Mouse (Mus musculus): ENCODE data around the gene Atp12a. TPM values are rescaled to one million over a fixed set of nuclear protein-coding genes. Genes with fewer than 3 reads are reported as not detected.

The Atp12a gene
- polyA plus RNA-seq (2015; fragmentation: Nextera tagmentation; extraction: Ambion mirVana), result not detected in 2 replicates

GRCm38 (mm10) chr14:56364711-56365237, at the start of gene Atp12a:
Gene Atp12a (plus strand): TSS chr14:56365068.
- Histone ChIP-seq H3K27me3 (ENCODE audit: insufficient read depth, low read length) (peaks cover 45% of the 10 kb centered on the region), H3K27ac (ENCODE audit: low read depth) (no peak within 1 kb of the TSS), H3K36me3 (replicated peaks; ENCODE audit: insufficient read depth, low read length) (no peaks in the 10 kb centered on the region), H3K9me3 (ENCODE audit: low read length) (no peaks in the 10 kb centered on the region), H3K4me1 (ENCODE audit: insufficient read depth) (no peaks in the 10 kb centered on the region), H3K9ac (replicated peaks) (no peak within 1 kb of the TSS), H3K4me2 (ENCODE audit: low read depth, low read length) (peak within 1 kb of the TSS; percentile 62), H3K4me3 (ENCODE audit: low read depth, low read length) (peak within 1 kb of the TSS; percentile 32; the same call in 1 of the 2 replicates)
- TF ChIP-seq CTCF (IDR thresholded peaks at IDR 0.05; ENCODE audit: low read depth) (no peak), EP300 (IDR thresholded peaks at IDR 0.05; ENCODE audit: low read depth) (no peak)
- WGBS (ENCODE audit: insufficient replicate concordance), result 2% methylated on average over 48 of the region's 48 CpGs
- peak; percentile 21 for DNase-seq
- peak; percentile 8; the same call in 1 of the 2 replicates for ATAC-seq

GRCm38 (mm10) chr14:56315519-56315918, 49.3 kb upstream of the Atp12a start:
- no peak for TF ChIP-seq EP300 (IDR thresholded peaks at IDR 0.05; ENCODE audit: low read depth)
- TF ChIP-seq CTCF (IDR thresholded peaks at IDR 0.05; ENCODE audit: low read depth), result no peak
- no peaks in the 10 kb centered on the region for H3K9me3 ChIP-seq (ENCODE audit: low read length)
- H3K9ac ChIP-seq (replicated peaks), result no peak overlapping the region
- no peak overlapping the region for H3K27ac ChIP-seq (ENCODE audit: low read depth)
- WGBS (ENCODE audit: insufficient replicate concordance), result 40% methylated on average over 7 of the region's 7 CpGs
- ATAC-seq (no peak), DNase-seq (no peak)
- no peak overlapping the region for H3K4me3 ChIP-seq (ENCODE audit: low read depth, low read length)
- no peaks in the 10 kb centered on the region for H3K4me1 ChIP-seq (ENCODE audit: insufficient read depth)
- H3K36me3 ChIP-seq (replicated peaks; ENCODE audit: insufficient read depth, low read length), result no peaks in the 10 kb centered on the region
- H3K27me3 ChIP-seq (ENCODE audit: insufficient read depth, low read length), result no peaks in the 10 kb centered on the region
- H3K4me2 ChIP-seq (ENCODE audit: low read depth, low read length), result no peak overlapping the region

- Histone ChIP-seq H3K9ac (replicated peaks) (no peak overlapping the region), H3K27me3 (ENCODE audit: insufficient read depth, low read length) (no peaks in the 10 kb centered on the region), H3K27ac (ENCODE audit: low read depth) (no peak overlapping the region), H3K4me3 (ENCODE audit: low read depth, low read length) (no peak overlapping the region), H3K4me1 (ENCODE audit: insufficient read depth) (no peaks in the 10 kb centered on the region), H3K9me3 (ENCODE audit: low read length) (no peaks in the 10 kb centered on the region), H3K36me3 (replicated peaks; ENCODE audit: insufficient read depth, low read length) (no peaks in the 10 kb centered on the region), H3K4me2 (ENCODE audit: low read depth, low read length) (no peak overlapping the region)
- TF ChIP-seq EP300 (IDR thresholded peaks at IDR 0.05; ENCODE audit: low read depth), result no peak
- TF ChIP-seq CTCF (IDR thresholded peaks at IDR 0.05; ENCODE audit: low read depth), result no peak
- DNase-seq, result no peak
- WGBS (ENCODE audit: insufficient replicate concordance), result 76% methylated on average over 4 of the region's 4 CpGs
- no peak for ATAC-seq
These were observed 48.5 kb upstream of the Atp12a start for GRCm38 (mm10) chr14:56316333-56316732.

DNA sequence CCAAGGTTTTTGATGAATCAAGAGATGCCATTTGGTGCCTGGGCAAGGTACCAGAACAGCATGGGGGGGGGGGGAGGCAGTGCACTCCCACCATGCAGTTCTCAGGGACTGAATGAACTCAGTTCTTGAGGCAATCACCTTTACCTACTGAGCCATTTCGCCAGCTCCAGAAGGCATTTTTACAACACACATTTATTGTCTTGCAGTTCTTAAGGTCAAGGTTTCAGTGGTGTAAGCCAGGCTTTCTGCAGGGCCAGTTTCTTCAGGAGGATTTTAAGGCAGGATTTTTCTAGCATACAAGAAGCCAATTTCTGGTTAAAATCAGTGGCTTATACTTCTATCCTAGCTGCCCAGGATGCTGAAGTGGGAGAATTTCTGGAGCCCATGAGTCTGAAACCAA, 41.9 kb upstream of the Atp12a start:
- TF ChIP-seq CTCF (IDR thresholded peaks at IDR 0.05; ENCODE audit: low read depth), result no peak
- no peak for TF ChIP-seq EP300 (IDR thresholded peaks at IDR 0.05; ENCODE audit: low read depth)
- no peak for DNase-seq
- no peak for ATAC-seq
- no peak overlapping the region for H3K9ac ChIP-seq (replicated peaks)
- 75% methylated on average over 1 of the region's 1 CpGs for WGBS (ENCODE audit: insufficient replicate concordance)
- no peak overlapping the region for H3K4me2 ChIP-seq (ENCODE audit: low read depth, low read length)
- H3K4me1 ChIP-seq (ENCODE audit: insufficient read depth), result no peaks in the 10 kb centered on the region
- H3K27ac ChIP-seq (ENCODE audit: low read depth), result no peak overlapping the region
- H3K4me3 ChIP-seq (ENCODE audit: low read depth, low read length), result no peak overlapping the region
- H3K36me3 ChIP-seq (replicated peaks; ENCODE audit: insufficient read depth, low read length), result no peaks in the 10 kb centered on the region
- no peaks in the 10 kb centered on the region for H3K27me3 ChIP-seq (ENCODE audit: insufficient read depth, low read length)
- no peaks in the 10 kb centered on the region for H3K9me3 ChIP-seq (ENCODE audit: low read length)

GRCm38 (mm10) chr14:56325038-56325437, 39.8 kb upstream of the Atp12a start:
- no peaks in the 10 kb centered on the region for H3K9me3 ChIP-seq (ENCODE audit: low read length)
- no peak overlapping the region for H3K4me3 ChIP-seq (ENCODE audit: low read depth, low read length)
- H3K27me3 ChIP-seq (ENCODE audit: insufficient read depth, low read length), result no peaks in the 10 kb centered on the region
- H3K4me1 ChIP-seq (ENCODE audit: insufficient read depth), result no peaks in the 10 kb centered on the region
- no peak overlapping the region for H3K4me2 ChIP-seq (ENCODE audit: low read depth, low read length)
- H3K9ac ChIP-seq (replicated peaks), result no peak overlapping the region
- no peak overlapping the region for H3K27ac ChIP-seq (ENCODE audit: low read depth)
- no peaks in the 10 kb centered on the region for H3K36me3 ChIP-seq (replicated peaks; ENCODE audit: insufficient read depth, low read length)
- no peak for TF ChIP-seq EP300 (IDR thresholded peaks at IDR 0.05; ENCODE audit: low read depth)
- no peak for TF ChIP-seq CTCF (IDR thresholded peaks at IDR 0.05; ENCODE audit: low read depth)
- ATAC-seq, result no peak
- no peak for DNase-seq

DNA sequence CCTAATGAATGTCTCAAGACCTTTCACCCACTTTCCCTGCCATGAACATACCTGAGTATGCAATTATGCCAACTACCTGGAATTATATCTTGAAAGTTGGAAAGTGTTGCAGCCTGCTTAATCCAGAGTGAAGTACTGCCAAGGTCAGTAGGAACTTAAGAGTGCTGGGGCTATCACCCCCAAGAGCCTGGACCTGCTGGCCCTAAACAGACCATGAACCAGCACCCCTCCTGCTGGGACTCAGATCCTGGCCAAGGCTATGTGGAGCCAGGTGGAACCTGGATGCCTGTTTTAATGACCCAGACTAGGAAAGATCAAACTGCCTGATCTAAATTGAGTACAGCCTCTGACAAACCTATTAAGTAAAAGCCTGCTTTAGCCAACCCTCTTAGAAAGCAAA, 31.2 kb upstream of the Atp12a start:
- Histone ChIP-seq H3K4me2 (ENCODE audit: low read depth, low read length) (no peak overlapping the region), H3K4me1 (ENCODE audit: insufficient read depth) (0 out of 2 replicates have a peak, but pooled peaks cover 2% of the 10 kb centered on the region), H3K36me3 (replicated peaks; ENCODE audit: insufficient read depth, low read length) (no peaks in the 10 kb centered on the region), H3K9me3 (ENCODE audit: low read length) (no peaks in the 10 kb centered on the region), H3K4me3 (ENCODE audit: low read depth, low read length) (no peak overlapping the region), H3K27ac (ENCODE audit: low read depth) (no peak overlapping the region), H3K27me3 (ENCODE audit: insufficient read depth, low read length) (no peaks in the 10 kb centered on the region), H3K9ac (replicated peaks) (no peak overlapping the region)
- no peak for DNase-seq
- ATAC-seq, result no peak
- TF ChIP-seq EP300 (IDR thresholded peaks at IDR 0.05; ENCODE audit: low read depth) (no peak), CTCF (IDR thresholded peaks at IDR 0.05; ENCODE audit: low read depth) (no peak)

DNA sequence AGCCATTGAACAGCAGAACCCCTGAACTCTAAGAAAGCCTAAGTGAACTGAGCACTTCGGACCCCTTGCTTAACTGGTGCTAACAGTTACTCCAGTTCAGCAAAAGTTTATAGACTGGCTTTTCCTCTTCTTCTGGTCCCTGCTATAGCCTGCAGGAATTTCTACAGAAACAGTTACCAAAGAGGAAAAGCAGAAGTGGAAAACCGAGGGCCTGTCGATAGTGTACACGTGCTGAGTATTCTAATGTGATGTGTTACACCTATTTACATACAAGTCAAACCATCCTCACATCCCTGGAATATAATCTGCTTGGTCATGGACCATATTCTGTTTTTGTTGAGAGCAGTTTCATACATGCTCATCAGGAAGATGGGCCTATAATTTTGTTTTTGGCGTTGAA, 30.4 kb upstream of the Atp12a start:
- no peak overlapping the region for H3K4me3 ChIP-seq (ENCODE audit: low read depth, low read length)
- WGBS (ENCODE audit: insufficient replicate concordance), result 77% methylated on average over 5 of the region's 5 CpGs
- no peaks in the 10 kb centered on the region for H3K36me3 ChIP-seq (replicated peaks; ENCODE audit: insufficient read depth, low read length)
- H3K9ac ChIP-seq (replicated peaks), result no peak overlapping the region
- ATAC-seq (no peak), DNase-seq (no peak)
- no peak overlapping the region for H3K27ac ChIP-seq (ENCODE audit: low read depth)
- TF ChIP-seq EP300 (IDR thresholded peaks at IDR 0.05; ENCODE audit: low read depth) (no peak), CTCF (IDR thresholded peaks at IDR 0.05; ENCODE audit: low read depth) (no peak)
- H3K4me1 ChIP-seq (ENCODE audit: insufficient read depth), result 0 out of 2 replicates have a peak, but pooled peaks cover 2% of the 10 kb centered on the region
- H3K9me3 ChIP-seq (ENCODE audit: low read length), result no peaks in the 10 kb centered on the region
- no peak overlapping the region for H3K4me2 ChIP-seq (ENCODE audit: low read depth, low read length)
- H3K27me3 ChIP-seq (ENCODE audit: insufficient read depth, low read length), result no peaks in the 10 kb centered on the region
